Mouse (Mus musculus) G1E (cell line): ENCODE results near the gene Xrcc3.

Experiments used
- CTCF ChIP-seq: IDR thresholded peaks from 2 replicates; pipeline ENCODE4 v1.5.1; 2012; ENCODE audit warnings: low read depth, low read length, inconsistent platforms, mixed read lengths
- POLR2AphosphoS5 ChIP-seq: IDR thresholded peaks from 2 replicates; pipeline ENCODE4 v1.6.1; 2012; ENCODE audit warnings: low read depth, low read length, inconsistent platforms; ENCODE audit not compliant: insufficient replicate concordance
- TAL1 ChIP-seq: conservative IDR thresholded peaks from 2 replicates; pipeline ENCODE4 v1.6.1; 2012; ENCODE audit warnings: low read depth, low read length, inconsistent platforms, mixed read lengths

DNA sequence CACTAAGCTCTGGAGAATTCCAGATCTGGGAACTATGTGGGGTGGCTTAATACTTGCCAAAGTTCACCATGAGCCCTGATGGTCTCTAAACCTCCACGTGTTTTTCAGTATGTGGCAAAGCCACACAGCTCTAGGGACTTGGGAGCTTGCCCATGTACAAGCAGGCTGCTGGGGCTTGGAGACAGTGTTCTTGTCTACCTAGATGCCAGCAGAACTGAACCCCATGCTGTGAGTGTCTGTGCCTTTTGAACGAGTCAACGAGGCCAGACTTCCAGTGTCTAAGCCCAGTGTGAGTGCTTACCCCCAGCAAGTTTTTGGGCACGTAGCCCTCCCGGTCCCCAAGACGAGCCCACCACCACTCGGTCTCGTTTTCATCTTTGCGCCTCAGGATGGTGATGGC, 16.3 kb upstream of the Xrcc3 start:
- no peak for TF ChIP-seq CTCF
- no peak for TF ChIP-seq TAL1
- TF ChIP-seq POLR2AphosphoS5: no peak
